Mouse (Mus musculus): Measurements from ENCODE around the gene Nutf2.

DNA sequence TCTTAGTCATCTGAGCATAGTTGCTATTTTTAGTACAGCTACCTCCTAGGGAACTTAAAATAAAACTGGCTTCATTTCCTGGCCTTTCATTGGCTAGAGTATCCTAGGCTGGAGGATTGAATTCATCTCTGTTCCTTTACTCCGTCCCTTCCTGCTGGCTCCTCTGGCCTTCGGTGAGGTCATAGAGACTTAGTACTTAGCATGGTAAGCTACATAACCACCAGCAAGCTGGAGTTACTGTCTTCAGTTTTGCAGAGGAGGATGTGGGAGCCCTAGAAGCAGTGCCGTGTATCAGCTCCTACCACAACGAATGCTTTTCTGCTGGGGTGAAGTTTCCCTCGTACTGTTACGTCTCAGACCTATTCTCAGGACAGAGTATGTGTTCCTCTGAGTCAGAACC is 13.9 kb downstream of the Nutf2 start:
- TF ChIP-seq CHD2 (IDR thresholded peaks at IDR 0.05; ENCODE audit: low read depth, low read length) (no peak), ZC3H11A (IDR thresholded peaks at IDR 0.05; ENCODE audit: borderline replicate concordance, low read depth, low read length) (no peak), ZNF384 (IDR thresholded peaks at IDR 0.05; ENCODE audit: low read depth, low read length) (no peak)

Measured in ES-E14 (cell line).